Mouse (Mus musculus) natural killer cell, adult 2 months (primary cell): Measurements from ENCODE around the gene Tas2r134.
A peak's percentile ranks its signal among the peaks of the same experiment; 100 is the strongest.

Experiments
- DNase-seq, 2 experiments: peaks; one replicate each; pipeline ENCODE4 v3.0.0; 2022; ENCODE audit warnings: low spot score in 2 of 2

Tas2r134 gene

DNA sequence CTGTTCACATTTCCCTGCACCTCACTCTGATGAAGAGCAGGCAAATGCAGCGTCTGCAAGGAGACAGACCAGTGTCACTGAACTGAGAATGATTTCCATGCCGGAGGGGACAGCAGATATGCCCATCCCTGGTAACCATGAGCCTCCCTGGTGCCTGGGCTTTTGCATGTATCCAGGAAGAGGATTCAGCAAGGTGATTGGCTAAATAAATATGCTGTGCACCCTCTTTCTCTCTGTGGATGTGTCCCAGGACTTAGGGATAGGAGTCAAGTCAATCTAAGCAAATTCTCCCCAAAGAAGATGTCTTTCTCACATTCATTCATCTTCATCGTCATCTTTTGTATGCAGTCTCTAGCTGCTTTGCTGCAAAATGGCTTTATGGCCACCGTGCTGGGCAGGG is at the start of gene Tas2r134:
Gene Tas2r134, plus strand, starts transcription at position 301 of the 400 bp plus-strand sequence.
- DNase-seq: no peak

DNA sequence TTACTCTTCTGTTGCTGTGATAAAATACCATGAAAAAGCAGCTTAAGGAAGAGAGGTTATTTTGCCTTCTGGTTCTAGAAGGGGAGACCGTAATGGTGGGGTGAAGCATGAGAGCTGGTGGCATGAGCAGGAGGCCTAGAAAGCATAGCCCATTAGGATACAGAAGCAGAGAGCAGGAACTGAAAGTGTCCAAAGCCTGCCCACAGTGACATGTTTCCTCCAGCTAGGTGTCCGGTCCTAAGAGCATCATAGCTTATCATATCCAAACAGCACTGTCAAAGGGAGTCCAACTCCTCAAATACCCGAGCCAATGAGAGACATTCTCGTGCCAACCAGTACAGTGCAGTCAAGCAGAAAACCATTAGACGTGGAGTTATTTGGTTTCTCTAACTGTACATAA is 47.5 kb upstream of the Tas2r134 start:
- no peak for DNase-seq

DNA sequence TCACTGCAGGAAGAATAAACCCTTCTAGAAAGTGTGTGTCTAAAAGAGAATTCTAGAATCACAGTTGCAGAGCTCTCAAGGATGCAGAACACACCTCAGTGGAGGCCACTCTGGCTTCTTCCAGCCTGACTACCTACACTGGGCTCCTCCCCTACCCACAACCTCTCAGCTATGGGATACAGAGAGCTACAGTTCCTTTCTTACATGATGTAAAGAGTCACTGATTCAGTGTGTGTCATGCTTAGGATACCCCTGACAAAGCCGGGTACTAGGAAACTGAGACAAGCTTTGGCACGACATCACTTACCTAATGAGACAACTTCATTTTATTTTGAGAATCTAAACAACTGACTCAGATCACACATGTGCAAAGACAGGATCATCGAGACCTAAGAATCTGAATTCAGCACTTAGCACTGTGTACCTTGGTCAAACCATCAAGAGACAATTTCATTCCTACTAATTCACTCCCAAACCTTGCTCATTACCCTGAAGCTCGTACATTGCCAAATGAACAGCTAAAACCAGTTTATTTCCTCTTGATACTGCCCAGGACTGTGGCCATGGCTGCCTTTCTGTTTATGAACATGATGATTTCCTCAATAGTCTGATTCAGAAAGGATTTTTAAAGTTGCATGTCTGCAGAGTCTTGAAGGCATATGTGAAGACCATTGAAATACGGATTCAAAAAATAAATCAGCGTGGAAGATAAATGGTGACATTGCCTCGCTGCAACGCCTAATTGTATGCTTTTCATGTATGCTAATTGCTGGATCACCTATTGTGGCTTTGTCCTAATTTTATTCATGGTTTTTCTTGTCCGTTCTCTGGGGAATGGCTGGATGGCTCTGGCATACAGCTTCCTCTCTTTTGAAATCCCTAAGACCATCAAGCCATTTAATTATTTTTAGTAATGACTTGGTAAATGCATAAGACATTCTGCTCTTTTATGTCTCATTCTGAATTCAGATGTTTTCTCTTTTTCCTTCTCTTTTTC is 43.0 kb upstream of the Tas2r134 start:
- no peak for DNase-seq

DNA sequence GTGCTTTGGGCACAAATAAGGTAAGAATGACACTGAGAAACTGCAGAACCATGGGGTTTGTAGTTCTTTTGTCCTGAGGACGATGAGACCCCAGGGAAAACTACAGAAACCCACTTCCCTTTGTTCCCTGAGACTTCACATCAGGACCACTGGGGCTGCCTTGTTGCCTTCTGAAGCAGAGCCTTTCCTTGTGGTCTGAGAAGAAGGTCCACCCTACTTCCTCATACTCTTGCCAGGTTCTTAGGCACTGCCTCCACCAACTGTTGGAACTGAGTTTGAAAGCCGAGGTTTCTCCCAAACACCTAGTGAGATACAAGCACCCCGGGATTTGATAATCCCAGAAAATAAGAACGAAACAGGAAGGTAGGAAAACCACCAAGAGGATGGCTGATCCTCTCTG is 39.0 kb upstream of the Tas2r134 start:
- DNase-seq: no peak

DNA sequence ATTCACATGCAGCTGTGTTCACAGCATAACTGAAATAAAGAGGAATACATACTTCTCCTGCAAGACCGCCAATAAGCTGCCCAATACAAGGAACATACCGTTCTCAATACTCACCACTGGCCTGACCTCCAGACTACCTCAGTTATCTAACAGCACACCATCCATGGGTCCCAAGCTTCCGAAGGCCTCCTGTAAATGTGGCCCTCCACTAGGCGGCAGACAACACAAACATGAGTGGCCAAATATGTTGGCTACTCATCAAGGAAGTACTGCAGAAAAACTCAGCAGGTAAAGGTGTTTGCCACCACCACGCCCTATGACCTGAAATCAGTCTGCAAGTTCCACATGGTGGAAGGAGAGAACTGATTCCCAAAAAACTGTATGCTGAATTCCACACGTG is 38.4 kb upstream of the Tas2r134 start:
- DNase-seq: no peak

DNA sequence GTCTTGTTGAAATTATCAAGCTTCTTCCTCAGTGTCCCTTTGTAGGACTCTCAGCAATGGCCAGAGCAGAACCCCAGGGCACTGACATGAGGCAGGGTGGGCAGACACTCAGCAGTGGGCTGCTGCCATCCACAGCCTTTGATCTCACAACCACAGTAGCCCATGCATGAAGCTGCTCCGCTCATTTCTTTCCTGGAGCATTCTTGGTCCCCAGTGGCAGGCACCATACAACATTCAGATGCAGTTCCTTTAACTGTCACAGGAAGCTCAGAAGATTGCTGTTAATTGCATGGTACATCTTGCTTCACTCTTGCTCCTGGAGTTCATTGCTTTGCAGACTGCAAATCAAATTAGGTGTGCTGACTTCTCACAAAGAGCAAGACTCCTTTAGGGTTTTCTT is 37.7 kb upstream of the Tas2r134 start:
- DNase-seq: no peak

DNA sequence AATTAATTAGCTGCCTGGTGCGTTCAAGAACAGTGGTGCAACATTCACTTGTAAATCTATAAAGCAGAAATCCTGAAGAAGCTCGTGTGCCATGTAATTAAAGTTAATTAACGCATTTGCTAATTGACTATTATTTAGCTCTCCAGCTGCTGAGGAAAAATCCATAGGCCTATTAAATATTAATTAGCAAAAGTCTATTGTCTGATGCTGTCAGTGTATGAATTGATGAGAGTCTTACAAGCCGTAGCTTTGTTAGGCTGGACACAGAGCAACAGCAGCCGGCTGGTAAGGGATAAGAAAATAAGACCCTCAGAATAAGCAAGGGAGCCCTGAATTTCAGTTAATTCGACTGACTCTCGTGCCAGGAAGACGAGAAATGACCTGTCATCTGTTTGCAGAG is 37.0 kb upstream of the Tas2r134 start:
- DNase-seq: no peak

DNA sequence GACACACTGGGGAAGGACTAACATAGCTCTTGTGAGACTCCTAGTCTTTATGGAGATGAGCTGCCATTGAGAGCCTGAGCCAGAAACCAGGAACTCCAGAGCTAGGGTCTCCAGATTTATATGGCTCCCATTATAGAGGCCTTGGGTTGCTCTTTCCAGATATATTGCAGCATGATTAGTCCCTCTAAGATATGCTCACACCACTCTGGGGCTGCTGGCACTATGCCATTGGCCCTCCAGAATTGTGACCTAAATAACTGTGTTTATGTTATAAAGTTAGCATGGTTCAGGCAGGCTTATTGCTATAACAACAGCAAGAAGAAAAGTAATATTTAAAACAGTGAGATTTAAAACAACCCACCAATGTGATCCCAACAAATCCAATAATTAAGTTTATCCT is 35.2 kb upstream of the Tas2r134 start:
- no peak for DNase-seq

DNA sequence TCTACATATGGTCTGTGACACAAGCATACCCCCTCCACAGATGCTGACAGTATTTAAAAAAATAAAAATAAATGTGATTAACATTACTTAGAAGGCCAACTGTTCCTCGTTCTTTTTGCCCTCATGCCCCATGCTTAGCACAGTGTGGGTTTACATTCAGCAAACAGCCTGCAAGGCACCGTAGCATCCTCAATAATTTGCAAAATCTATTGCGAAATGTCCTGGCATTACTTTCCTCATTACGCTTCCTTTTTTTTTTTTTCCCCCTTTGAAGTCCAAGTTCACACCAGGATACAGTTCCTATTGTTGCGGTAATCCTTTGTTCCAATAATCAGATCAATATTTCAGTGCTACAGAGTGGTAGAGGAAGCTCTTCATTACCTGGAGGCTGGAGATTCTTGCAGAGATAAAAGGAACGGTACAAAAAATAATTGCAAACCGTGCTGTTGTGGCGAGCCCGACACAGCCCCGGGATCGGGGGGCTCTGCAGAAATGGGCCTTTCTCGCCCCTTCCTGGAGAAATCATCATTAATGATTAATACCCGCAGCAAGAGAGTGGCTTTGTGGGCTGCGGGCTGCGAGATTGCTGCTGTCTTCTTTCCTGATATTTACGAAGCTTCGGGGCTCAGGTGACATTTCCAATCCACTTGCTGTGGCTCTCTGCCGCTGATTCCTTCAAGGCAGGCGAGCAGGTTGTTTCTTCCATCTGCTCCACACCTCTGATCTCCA is 27.7 kb upstream of the Tas2r134 start:
- no peak for DNase-seq

DNA sequence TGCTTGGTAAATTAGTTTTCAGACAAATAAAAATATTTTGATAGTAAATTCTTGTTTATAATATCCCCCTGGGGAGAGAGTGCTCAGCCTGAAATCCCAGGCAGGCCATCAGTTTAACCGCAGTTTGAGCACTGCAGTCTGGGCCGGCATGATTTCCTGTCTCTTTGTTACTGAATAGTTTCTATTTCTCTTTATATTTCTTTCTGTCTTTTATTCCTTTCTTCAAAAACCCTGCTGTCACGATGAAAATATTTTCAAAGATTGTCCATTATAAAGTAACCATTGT is 27.2 kb upstream of the Tas2r134 start:
- DNase-seq: no peak

DNA sequence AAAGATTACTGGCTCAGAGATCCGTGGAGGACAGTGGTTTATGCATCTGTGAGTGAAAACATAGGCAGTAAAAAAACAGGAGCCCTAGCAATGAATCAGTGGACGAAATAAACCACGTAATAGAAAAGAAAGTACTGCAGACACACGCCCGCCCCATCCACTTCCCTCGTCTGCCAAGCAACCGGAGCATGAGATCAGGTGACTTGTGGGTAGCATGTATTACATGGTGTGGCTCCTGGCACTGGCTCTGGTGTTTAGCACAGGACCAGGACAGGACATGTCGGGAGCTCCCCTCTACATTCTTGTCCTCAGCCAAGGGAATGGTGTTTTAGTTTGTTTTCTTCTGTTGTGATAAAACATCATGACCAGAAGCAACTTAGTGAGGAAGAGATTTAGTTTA is 26.4 kb upstream of the Tas2r134 start:
- DNase-seq: peak in 1 of 2 experiments; percentile 6

DNA sequence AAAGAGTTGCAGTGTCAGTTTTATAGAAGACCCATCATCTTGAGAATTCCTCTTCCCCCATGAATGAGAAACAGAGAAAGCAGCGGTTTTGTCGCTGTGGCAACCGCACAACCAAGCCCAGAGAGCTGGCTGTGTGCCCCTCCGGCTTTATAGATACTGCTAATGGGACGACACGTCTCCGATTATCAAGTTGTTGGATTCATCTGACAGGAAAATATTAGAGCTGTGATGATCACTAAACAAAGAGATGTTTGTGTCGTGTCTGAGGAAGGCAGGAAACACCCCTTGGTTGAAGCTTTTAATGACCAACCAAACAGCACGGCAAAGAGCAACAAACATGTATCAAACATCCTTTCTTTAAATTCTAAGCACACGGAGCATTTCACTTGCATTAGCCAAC is 17.0 kb upstream of the Tas2r134 start:
- DNase-seq: no peak

DNA sequence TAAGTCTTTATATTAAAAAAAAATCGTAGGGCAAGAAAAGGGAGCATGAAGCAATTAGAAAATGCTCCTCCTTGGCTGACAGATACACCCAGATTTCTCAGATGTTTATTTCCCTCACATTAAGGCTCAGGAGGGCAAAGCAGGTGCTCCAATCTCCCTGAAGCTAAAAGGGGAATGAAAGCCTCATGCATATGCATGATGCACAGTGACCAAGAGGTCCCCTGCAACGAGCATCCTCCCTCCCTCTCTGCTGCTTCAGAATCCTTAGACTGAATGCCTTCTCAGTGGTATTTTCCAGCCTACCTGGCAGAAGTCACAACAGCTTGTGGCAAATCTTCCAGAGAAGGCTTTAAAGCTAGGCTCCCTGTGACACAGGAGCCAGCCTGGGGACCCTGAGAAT is 16.4 kb upstream of the Tas2r134 start:
- no peak for DNase-seq

DNA sequence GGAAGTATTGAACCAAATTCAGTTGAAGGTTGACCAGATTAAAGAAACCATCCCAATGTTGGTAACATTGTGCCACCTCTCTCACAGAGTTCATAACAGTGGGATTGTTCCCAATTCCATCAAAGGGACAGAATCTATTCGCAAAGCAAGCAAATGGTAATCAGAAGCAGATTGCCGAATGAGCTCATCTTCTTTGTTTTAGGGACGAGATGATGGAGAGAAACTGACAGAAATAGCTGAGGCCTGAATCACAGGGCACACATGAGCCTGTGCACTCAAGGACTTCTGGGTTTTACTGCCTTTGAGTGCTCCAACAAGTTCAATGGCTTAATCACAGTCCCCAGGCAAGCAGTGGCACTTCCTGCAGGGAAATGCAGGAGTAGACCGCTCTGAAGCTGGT is 13.6 kb upstream of the Tas2r134 start:
- DNase-seq: no peak

DNA sequence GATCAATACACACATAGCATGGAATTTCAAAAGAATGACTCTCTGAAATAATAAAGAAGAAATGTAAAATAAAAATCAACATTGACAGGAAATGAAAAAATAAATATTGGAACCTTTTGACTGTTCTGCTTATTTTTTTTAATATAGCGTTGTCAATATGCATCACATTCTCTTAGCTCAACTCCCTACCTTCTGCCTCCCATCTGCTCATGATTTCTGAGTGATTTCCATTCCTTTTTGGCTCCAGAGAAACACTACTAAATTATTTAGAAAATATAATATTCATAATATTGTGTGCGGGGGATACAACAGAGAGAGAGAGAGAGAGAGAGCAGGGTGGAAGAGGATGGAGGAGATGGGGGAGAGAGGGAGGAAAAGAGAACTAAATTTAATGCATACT is 5.4 kb upstream of the Tas2r134 start:
- DNase-seq: no peak

DNA sequence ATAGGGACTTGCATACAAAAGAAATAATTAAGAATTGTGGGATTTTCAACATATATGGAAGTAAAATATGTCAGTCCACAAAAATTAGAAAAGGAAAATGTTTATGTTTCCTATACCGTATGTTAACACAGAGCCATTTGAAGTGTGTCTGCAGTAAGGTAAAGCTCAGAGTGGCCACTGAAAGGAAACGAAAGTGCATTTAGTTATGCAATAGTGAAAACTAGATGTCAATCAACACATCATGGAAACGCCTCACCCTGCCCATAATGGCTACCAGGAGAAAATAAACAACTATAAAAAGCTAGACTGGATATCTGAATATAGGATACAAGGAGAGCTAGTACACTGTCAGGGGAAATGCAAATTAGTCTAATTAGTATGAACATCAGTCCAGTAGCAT is 1.3 kb upstream of the Tas2r134 start:
- no peak for DNase-seq

DNA sequence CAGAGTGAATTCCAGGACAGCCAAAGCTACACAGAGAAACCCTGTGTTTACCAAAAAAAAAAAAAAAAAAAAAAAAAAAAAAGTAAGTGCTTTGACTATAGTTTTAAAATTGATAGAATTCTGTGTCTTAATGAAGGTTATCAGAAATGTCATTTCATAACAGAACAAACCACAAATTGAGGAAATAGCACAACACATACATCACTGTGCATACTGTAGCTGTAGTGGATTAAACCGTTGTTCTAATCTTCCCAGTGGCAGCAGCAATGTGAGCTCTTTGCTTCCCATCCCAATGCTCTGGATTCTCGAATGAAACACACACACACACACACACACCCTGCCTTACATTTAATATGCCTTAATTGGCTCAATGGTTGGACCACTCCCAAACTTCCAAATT is 4.1 kb downstream of the Tas2r134 start:
- no peak for DNase-seq

DNA sequence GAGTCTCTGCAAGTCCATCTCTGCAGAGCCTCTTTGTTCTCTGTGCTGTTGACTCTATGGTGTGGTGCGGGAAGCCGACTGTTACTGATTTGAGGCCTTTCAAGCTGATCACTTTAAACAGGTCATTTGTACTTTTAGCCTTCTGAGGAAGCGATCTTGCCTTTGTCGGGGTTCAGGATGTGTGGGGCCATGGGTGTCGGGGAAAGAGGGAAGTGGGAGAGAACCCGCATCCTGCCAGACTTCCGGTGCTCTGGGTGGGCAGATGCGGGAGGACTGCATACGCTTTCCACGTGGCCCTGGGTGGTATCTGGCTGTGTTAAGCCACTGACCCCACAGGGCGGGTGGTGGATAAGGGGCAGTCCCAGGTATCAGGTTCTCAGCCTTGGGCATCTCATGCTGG is 10.4 kb downstream of the Tas2r134 start:
- DNase-seq: peak in 1 of 2 experiments; percentile 0

DNA sequence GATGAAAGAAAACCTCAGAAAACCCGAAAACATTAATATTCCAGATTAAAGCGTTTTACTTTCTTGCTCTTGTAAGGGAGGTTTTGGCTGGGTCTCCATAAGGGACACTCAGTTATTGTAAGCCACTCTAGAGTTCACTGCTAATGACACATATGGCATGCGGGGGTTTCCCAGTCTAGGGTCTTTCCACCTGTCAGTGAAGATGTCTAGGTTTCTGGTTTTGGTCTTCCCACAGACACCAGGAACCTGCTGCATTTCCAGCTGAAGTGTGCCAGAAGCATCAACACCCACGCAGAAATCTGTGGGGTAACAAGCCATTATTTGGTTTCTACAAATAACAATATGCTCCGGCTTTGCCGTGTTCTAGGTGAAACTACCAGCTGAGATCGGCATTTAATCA is 14.3 kb downstream of the Tas2r134 start:
- no peak for DNase-seq

DNA sequence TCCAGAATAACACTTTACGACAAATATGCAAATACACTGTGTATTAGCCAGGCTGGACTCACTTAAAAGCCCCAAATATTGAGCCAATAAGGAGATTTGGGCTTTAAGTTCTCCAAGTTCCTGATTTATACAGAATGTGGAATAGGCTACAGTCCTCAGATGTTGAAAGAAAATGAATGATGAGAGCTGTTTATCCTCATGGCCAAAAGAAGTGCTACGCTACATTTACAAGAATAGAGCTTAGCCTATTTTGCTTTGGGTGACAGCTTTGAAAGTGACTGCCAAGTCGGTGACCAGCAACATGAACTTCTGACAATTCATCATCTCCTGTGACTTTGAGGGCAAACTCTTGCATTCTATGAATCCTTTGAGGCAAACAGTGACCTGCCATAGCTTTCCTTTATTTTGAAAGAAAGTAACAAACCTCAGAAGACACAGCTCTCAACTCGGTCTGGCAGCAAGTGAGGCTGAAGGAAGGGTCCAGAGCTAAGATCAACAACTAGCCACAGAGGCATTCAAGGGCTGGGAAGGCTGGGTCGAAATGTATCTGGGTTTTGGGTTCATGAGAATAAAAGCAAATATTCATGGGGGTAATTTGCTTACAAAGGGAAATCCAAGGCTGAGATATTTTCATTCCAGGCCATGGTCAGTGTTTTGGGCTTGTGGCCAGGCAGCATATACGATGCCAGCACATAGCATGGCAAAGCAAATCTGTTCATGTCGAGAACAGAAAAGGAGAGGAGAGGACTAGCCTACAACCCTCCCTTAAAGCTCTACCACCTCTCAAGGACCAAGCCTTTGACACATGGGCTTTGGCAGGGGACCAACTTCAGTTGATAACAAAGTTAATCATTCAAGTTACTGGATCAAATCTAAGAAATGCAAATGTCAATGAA is 16.2 kb downstream of the Tas2r134 start:
- DNase-seq: no peak

DNA sequence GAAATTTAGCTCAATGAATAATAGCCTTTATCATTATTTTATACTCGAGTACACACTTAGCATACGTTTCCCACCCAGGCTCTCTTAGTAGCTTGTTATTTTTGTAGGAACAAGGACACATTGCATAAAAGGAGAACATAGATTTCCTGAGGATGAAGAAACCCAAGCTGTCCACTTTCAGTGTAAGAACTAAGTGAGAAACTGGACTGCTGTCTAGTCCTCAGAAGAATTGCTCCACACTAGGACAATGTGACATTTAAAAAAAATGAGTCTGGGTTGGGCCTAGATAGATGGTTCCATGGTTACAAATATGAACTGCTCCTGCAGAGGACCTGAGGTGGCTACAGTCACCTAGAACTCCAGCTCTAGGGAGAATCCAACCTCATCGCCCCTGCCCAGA is 20.7 kb downstream of the Tas2r134 start:
- DNase-seq: no peak

DNA sequence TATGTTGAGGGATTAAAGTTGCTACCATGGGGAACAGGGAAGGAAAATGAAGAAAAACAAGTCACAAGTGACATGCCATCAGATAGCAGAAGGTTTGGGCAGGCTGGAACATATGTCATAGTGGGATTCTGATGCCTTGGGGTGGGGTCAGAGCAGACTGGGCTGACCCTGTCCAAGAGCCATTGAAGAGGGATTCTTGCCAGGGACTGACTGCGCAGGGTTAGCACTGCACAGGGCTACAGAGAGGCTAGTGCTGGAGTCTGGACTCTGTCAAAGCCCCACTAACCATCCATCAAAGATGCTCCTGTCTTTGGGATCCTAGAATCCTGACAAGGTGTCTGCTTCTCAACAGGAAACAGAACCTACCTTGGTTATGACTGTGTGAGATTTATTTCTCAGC is 22.6 kb downstream of the Tas2r134 start:
- no peak for DNase-seq
